Mouse (Mus musculus): ENCODE data around the gene Tbc1d1. TPM values are rescaled to one million over a fixed set of nuclear protein-coding genes. Genes with fewer than 3 reads are reported as not detected.
A peak's percentile ranks its signal among the peaks of the same experiment; 100 is the strongest.

Gene Tbc1d1
- total RNA-seq, 1 experiment, result 31.1 TPM

GRCm38 (mm10) chr5:64288031-64288928, 132.2 kb downstream of the Tbc1d1 start:
- Histone ChIP-seq H3K27ac (ENCODE audit: insufficient read depth, low read depth, low read length, poor library complexity, severe bottlenecking) (no peak overlapping the region), H3K9me3 (ENCODE audit: control insufficient read depth, insufficient read depth, low read depth, low read length) (no peaks in the 10 kb centered on the region), H3K4me3 (ENCODE audit: insufficient read depth in 1 of 2, low read depth in 1 of 2, low read length in 2 of 2, poor library complexity in 1 of 2, severe bottlenecking in 1 of 2) (no peak overlapping the region), H3K9ac (ENCODE audit: insufficient read depth, low read depth, low read length, poor library complexity, severe bottlenecking) (no peak overlapping the region), H3K4me1 (ENCODE audit: control insufficient read depth in 2 of 2, insufficient read depth in 2 of 2, low read length in 2 of 2, poor library complexity in 1 of 2) (no peaks in the 10 kb centered on the region), H3K36me3 (ENCODE audit: control insufficient read depth, insufficient read depth, low read length, poor library complexity, severe bottlenecking) (peaks cover 14% of the 10 kb centered on the region; the same call in 1 of the 2 replicates)
- in situ Hi-C loops (cut with MboI; ENCODE audit: low sequenced_read_pairs in 2 of 2, unreplicated experiment in 2 of 2), result no loop called here
- DNase-seq (ENCODE audit: low read depth, low spot score), result no peak
- TF ChIP-seq ZC3H11A (IDR thresholded peaks at IDR 0.05; ENCODE audit: borderline replicate concordance, low read depth, low read length) (no peak), HCFC1 (IDR thresholded peaks at IDR 0.05; ENCODE audit: borderline replicate concordance, insufficient read depth, low read length) (no peak), CHD2 (IDR thresholded peaks at IDR 0.05; ENCODE audit: low read depth, low read length) (no peak), MAFK (IDR thresholded peaks at IDR 0.05; ENCODE audit: insufficient read depth, low read depth, low read length) (no peak), ZNF384 (IDR thresholded peaks at IDR 0.05; ENCODE audit: low read depth, low read length) (no peak)

DNA sequence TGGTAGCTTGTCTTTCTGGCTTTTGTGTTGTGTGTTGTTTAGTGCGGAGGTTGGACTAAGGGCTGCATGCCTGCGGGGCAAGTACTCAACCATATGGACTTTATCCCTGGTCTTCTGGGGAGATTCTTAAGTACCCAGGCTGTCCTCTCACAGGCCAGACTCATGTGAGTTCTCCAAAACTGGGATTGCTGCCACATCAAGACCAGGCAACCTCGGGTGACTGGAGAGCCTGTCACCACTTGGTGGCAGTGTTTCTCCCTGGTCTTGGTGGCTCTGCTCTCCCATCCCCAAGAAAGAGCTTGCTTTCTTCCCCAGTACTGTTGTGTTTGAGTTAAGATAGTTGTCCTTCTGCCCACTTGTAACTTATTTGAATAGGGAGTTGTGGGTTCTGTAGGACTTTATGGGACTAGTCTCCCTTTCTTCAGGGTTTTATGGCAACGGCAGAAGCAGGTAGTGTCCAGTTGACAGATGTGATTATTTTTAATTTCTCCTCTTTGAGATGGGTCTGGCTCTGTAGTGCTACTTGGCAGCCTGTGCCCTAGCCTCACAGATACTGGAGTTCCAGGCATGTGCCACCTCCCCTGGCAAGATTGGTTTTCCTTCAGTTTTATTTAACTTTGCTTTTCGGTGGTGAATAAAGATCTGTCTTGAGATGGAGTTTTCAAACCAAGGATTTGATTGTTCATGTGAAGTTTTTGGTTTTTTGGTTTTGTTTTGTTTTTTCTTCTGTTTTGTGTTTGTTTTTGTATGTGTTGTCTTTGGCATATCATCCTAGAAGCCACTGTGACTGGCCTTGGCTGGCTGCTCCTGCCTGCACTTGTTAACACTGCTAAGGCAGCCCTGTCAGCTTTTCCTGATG, 133.3 kb downstream of the Tbc1d1 start:
- Histone ChIP-seq H3K9ac (ENCODE audit: insufficient read depth, low read depth, low read length, poor library complexity, severe bottlenecking) (no peak overlapping the region), H3K27ac (ENCODE audit: insufficient read depth, low read depth, low read length, poor library complexity, severe bottlenecking) (no peak overlapping the region; the same call in 1 of the 2 replicates), H3K36me3 (ENCODE audit: control insufficient read depth, insufficient read depth, low read length, poor library complexity, severe bottlenecking) (peaks cover 12% of the 10 kb centered on the region; the same call in 1 of the 2 replicates), H3K4me1 (ENCODE audit: control insufficient read depth in 2 of 2, insufficient read depth in 2 of 2, low read length in 2 of 2, poor library complexity in 1 of 2) (no peaks in the 10 kb centered on the region), H3K9me3 (ENCODE audit: control insufficient read depth, insufficient read depth, low read depth, low read length) (no peaks in the 10 kb centered on the region), H3K4me3 (ENCODE audit: insufficient read depth in 1 of 2, low read depth in 1 of 2, low read length in 2 of 2, poor library complexity in 1 of 2, severe bottlenecking in 1 of 2) (no peak overlapping the region)
- peak; percentile 47 for DNase-seq (ENCODE audit: low read depth, low spot score)
- TF ChIP-seq ZC3H11A (IDR thresholded peaks at IDR 0.05; ENCODE audit: borderline replicate concordance, low read depth, low read length) (peak; percentile 77; the same call in 1 of the 2 replicates), ZNF384 (IDR thresholded peaks at IDR 0.05; ENCODE audit: low read depth, low read length) (no peak), MAFK (IDR thresholded peaks at IDR 0.05; ENCODE audit: insufficient read depth, low read depth, low read length) (no peak), HCFC1 (IDR thresholded peaks at IDR 0.05; ENCODE audit: borderline replicate concordance, insufficient read depth, low read length) (no peak), CHD2 (IDR thresholded peaks at IDR 0.05; ENCODE audit: low read depth, low read length) (no peak)
- in situ Hi-C loops (cut with MboI; ENCODE audit: low sequenced_read_pairs in 2 of 2, unreplicated experiment in 2 of 2), result no loop called here

- H3K4me1 ChIP-seq (ENCODE audit: control insufficient read depth in 2 of 2, insufficient read depth in 2 of 2, low read length in 2 of 2, poor library complexity in 1 of 2), result no peaks in the 10 kb centered on the region
- H3K9me3 ChIP-seq (ENCODE audit: control insufficient read depth, insufficient read depth, low read depth, low read length), result no peaks in the 10 kb centered on the region
- TF ChIP-seq MAFK (IDR thresholded peaks at IDR 0.05; ENCODE audit: insufficient read depth, low read depth, low read length) (no peak), ZNF384 (IDR thresholded peaks at IDR 0.05; ENCODE audit: low read depth, low read length) (no peak), CHD2 (IDR thresholded peaks at IDR 0.05; ENCODE audit: low read depth, low read length) (no peak), ZC3H11A (IDR thresholded peaks at IDR 0.05; ENCODE audit: borderline replicate concordance, low read depth, low read length) (no peak), HCFC1 (IDR thresholded peaks at IDR 0.05; ENCODE audit: borderline replicate concordance, insufficient read depth, low read length) (no peak)
- H3K27ac ChIP-seq (ENCODE audit: insufficient read depth, low read depth, low read length, poor library complexity, severe bottlenecking), result no peak overlapping the region; the same call in 1 of the 2 replicates
- H3K4me3 ChIP-seq (ENCODE audit: insufficient read depth in 1 of 2, low read depth in 1 of 2, low read length in 2 of 2, poor library complexity in 1 of 2, severe bottlenecking in 1 of 2), result no peak overlapping the region
- H3K36me3 ChIP-seq (ENCODE audit: control insufficient read depth, insufficient read depth, low read length, poor library complexity, severe bottlenecking), result peaks cover 14% of the 10 kb centered on the region; the same call in 1 of the 2 replicates
- H3K9ac ChIP-seq (ENCODE audit: insufficient read depth, low read depth, low read length, poor library complexity, severe bottlenecking), result no peak overlapping the region
- in situ Hi-C loops (cut with MboI; ENCODE audit: low sequenced_read_pairs in 2 of 2, unreplicated experiment in 2 of 2), result no loop called here
- DNase-seq (ENCODE audit: low read depth, low spot score), result no peak
These were observed 133.9 kb downstream of the Tbc1d1 start for GRCm38 (mm10) chr5:64290061-64290345.

GRCm38 (mm10) chr5:64291657-64292056, 135.6 kb downstream of the Tbc1d1 start:
- Histone ChIP-seq H3K4me1 (ENCODE audit: control insufficient read depth in 2 of 2, insufficient read depth in 2 of 2, low read length in 2 of 2, poor library complexity in 1 of 2) (no peaks in the 10 kb centered on the region), H3K4me3 (ENCODE audit: insufficient read depth in 1 of 2, low read depth in 1 of 2, low read length in 2 of 2, poor library complexity in 1 of 2, severe bottlenecking in 1 of 2) (no peak overlapping the region), H3K27ac (ENCODE audit: insufficient read depth, low read depth, low read length, poor library complexity, severe bottlenecking) (no peak overlapping the region), H3K9ac (ENCODE audit: insufficient read depth, low read depth, low read length, poor library complexity, severe bottlenecking) (no peak overlapping the region), H3K9me3 (ENCODE audit: control insufficient read depth, insufficient read depth, low read depth, low read length) (no peaks in the 10 kb centered on the region), H3K36me3 (ENCODE audit: control insufficient read depth, insufficient read depth, low read length, poor library complexity, severe bottlenecking) (peaks cover 9% of the 10 kb centered on the region; the same call in 1 of the 2 replicates)
- no peak for DNase-seq (ENCODE audit: low read depth, low spot score)
- in situ Hi-C loops (cut with MboI; ENCODE audit: low sequenced_read_pairs in 2 of 2, unreplicated experiment in 2 of 2), result no loop called here
- no peak for TF ChIP-seq MAFK (IDR thresholded peaks at IDR 0.05; ENCODE audit: insufficient read depth, low read depth, low read length)
- TF ChIP-seq HCFC1 (IDR thresholded peaks at IDR 0.05; ENCODE audit: borderline replicate concordance, insufficient read depth, low read length), result no peak
- no peak for TF ChIP-seq ZNF384 (IDR thresholded peaks at IDR 0.05; ENCODE audit: low read depth, low read length)
- no peak for TF ChIP-seq CHD2 (IDR thresholded peaks at IDR 0.05; ENCODE audit: low read depth, low read length)
- no peak for TF ChIP-seq ZC3H11A (IDR thresholded peaks at IDR 0.05; ENCODE audit: borderline replicate concordance, low read depth, low read length)

Measured in ES-E14 (cell line).